11 mouse cellular contexts compared by ENCODE assay signal in the genomic region with DNA sequence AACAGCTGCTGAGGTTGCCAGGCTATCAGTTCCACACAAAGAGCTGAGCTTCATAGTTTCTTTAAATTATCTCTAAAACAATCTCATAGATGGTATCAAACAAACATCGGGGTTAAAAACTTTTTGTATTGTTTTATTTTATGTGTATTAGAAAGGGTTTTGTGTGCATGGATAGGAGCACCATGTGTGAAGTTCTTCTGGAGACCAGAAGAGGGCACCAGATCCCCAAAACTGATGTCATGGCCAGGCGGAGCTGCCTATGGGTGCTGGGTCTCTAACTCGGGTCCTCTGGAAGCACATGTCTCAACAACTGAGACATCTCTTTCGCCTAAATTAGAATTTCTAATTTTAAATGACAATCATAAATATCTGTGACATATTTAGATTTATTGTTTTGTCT. TPM values are rescaled to one million over a fixed set of nuclear protein-coding genes. Genes with fewer than 3 reads are reported as not detected.
A peak's percentile ranks its signal among the peaks of the same experiment; 100 is the strongest.
DNase-seq lines count a peak whose midpoint lies in the region; ATAC-seq and TF ChIP-seq lines count a peak whose summit lies in the region.
"Had no signal": no experiment of that assay in that cellular context is flagged by ENCODE, and none has a peak within 500 bp of the region (broad histone marks: within the 10 kb centered on the region; RNA-seq: fewer than 3 reads in every experiment).

No protein-coding gene starts in this region.

- TF ChIP-seq CTCF in E14TG2a.4 (conservative IDR thresholded peaks at IDR 0.05; ENCODE audit: low read length): peak; percentile 76

- H3K27me3 ChIP-seq in hindbrain, embryonic 11.5 days (ENCODE audit: control insufficient read depth, insufficient read depth, low read length): no peaks in the 10 kb centered on the region
- H3K27me3 ChIP-seq in hindbrain, embryonic 12.5 days: no peaks in the 10 kb centered on the region
- peaks cover 5% of the 10 kb centered on the region; the same call in 1 of the 2 replicates for H3K27me3 ChIP-seq in E14TG2a.4 (ENCODE audit: insufficient read depth, low read length)
- no peaks in the 10 kb centered on the region for H3K27me3 ChIP-seq in liver, embryonic 13.5 days
- H3K27me3 ChIP-seq: embryonic facial prominence, embryonic 15.5 days; lung, embryonic 15.5 days; stomach, embryonic 15.5 days had no signal

- no peak overlapping the region for H3K4me2 ChIP-seq in hindbrain, embryonic 11.5 days (replicated peaks; ENCODE audit: low read depth, low read length)
- H3K4me2 ChIP-seq in hindbrain, embryonic 12.5 days (replicated peaks): no peak overlapping the region
- no peak overlapping the region for H3K4me2 ChIP-seq in liver, embryonic 13.5 days
- H3K4me2 ChIP-seq: embryonic facial prominence, embryonic 15.5 days; lung, embryonic 15.5 days; stomach, embryonic 15.5 days had no signal

- H3K9ac ChIP-seq in hindbrain, embryonic 11.5 days (ENCODE audit: low read depth, low read length): no peak overlapping the region
- H3K9ac ChIP-seq in hindbrain, embryonic 12.5 days: no peak overlapping the region
- no peak overlapping the region for H3K9ac ChIP-seq in liver, embryonic 13.5 days
- H3K9ac ChIP-seq: embryonic facial prominence, embryonic 15.5 days; lung, embryonic 15.5 days; stomach, embryonic 15.5 days had no signal

- H3K4me1 ChIP-seq in hindbrain, embryonic 11.5 days (replicated peaks; ENCODE audit: control insufficient read depth, insufficient read depth, low read length): no peaks in the 10 kb centered on the region
- no peaks in the 10 kb centered on the region for H3K4me1 ChIP-seq in hindbrain, embryonic 12.5 days
- no peaks in the 10 kb centered on the region for H3K4me1 ChIP-seq in E14TG2a.4 (replicated peaks; ENCODE audit: low read depth, low read length)
- H3K4me1 ChIP-seq in liver, embryonic 13.5 days (replicated peaks): 0 out of 2 replicates have a peak, but pooled peaks cover 8% of the 10 kb centered on the region
- H3K4me1 ChIP-seq: stomach, embryonic 15.5 days had no signal

- H3K9me3 ChIP-seq in hindbrain, embryonic 11.5 days (ENCODE audit: control insufficient read depth, low read length): no peaks in the 10 kb centered on the region
- H3K9me3 ChIP-seq in hindbrain, embryonic 12.5 days (replicated peaks): no peaks in the 10 kb centered on the region
- no peaks in the 10 kb centered on the region for H3K9me3 ChIP-seq in E14TG2a.4 (ENCODE audit: low read length)
- no peaks in the 10 kb centered on the region for H3K9me3 ChIP-seq in liver, embryonic 13.5 days (replicated peaks)
- H3K9me3 ChIP-seq: embryonic facial prominence, embryonic 15.5 days; lung, embryonic 15.5 days; stomach, embryonic 15.5 days had no signal

- H3K4me3 ChIP-seq in hindbrain, embryonic 11.5 days (ENCODE audit: low read depth, low read length): no peak overlapping the region
- H3K4me3 ChIP-seq in hindbrain, embryonic 12.5 days: no peak overlapping the region
- H3K4me3 ChIP-seq in E14TG2a.4 (replicated peaks; ENCODE audit: low read length): no peak overlapping the region
- no peak overlapping the region for H3K4me3 ChIP-seq in liver, embryonic 13.5 days (replicated peaks)
- H3K4me3 ChIP-seq: embryonic facial prominence, embryonic 15.5 days; lung, embryonic 15.5 days; stomach, embryonic 15.5 days had no signal

- 48% methylated on average over 4 of the region's 4 CpGs for WGBS in hindbrain, embryonic 11.5 days
- 64% methylated on average over 4 of the region's 4 CpGs for WGBS in hindbrain, embryonic 12.5 days
- 28% methylated on average over 4 of the region's 4 CpGs for WGBS in liver, embryonic 13.5 days (ENCODE audit: insufficient replicate concordance)

- ATAC-seq in hindbrain, embryonic 11.5 days (ENCODE audit: low FRiP score): no peak
- ATAC-seq in hindbrain, embryonic 12.5 days (ENCODE audit: low FRiP score): no peak
- ATAC-seq in liver, embryonic 13.5 days (ENCODE audit: low read depth): 0 out of 2 replicates have a peak, but pooled peaks have one; percentile 66

- no peak overlapping the region for H3K27ac ChIP-seq in hindbrain, embryonic 11.5 days (ENCODE audit: low read depth, low read length)
- H3K27ac ChIP-seq in hindbrain, embryonic 12.5 days: no peak overlapping the region
- no peak overlapping the region for H3K27ac ChIP-seq in liver, embryonic 13.5 days
- H3K27ac ChIP-seq: embryonic facial prominence, embryonic 15.5 days; lung, embryonic 15.5 days; stomach, embryonic 15.5 days had no signal

- peak; percentile 39 for DNase-seq in hindbrain, embryonic 11.5 days (ENCODE audit: low spot score)
- DNase-seq in c-Kit-negative CD71-positive TER-119-positive erythroid progenitor cells, embryonic 14.5 days (ENCODE audit: low read depth, low spot score): peak; percentile 53
- no peak for DNase-seq in liver, embryonic 13.5 days
- DNase-seq in thymus, postnatal 36 days: peak; percentile 29
- DNase-seq in gastrocnemius, postnatal 10 days: no peak
- DNase-seq in urinary bladder, postnatal 10 days (ENCODE audit: low spot score): no peak

- no peaks in the 10 kb centered on the region for H3K36me3 ChIP-seq in hindbrain, embryonic 11.5 days (ENCODE audit: control insufficient read depth, insufficient read depth, low read length)
- no peaks in the 10 kb centered on the region for H3K36me3 ChIP-seq in hindbrain, embryonic 12.5 days
- no peaks in the 10 kb centered on the region for H3K36me3 ChIP-seq in E14TG2a.4 (ENCODE audit: insufficient read depth, low read length)
- peaks cover 8% of the 10 kb centered on the region; the same call in 1 of the 2 replicates for H3K36me3 ChIP-seq in liver, embryonic 13.5 days
- H3K36me3 ChIP-seq: embryonic facial prominence, embryonic 15.5 days; lung, embryonic 15.5 days; stomach, embryonic 15.5 days had no signal

RNA-seq across cellular contexts. Expression of a gene that starts 32.9 kb away (rescaled TPM):
- polyA plus RNA-seq in hindbrain, embryonic 11.5 days (2014; fragmentation: Nextera tagmentation; extraction: Ambion mirVana): 9.5 and 10.0 TPM in 2 replicates
- polyA plus RNA-seq in hindbrain, embryonic 12.5 days (2016; fragmentation: Nextera tagmentation; extraction: Ambion mirVana): 11.0 and 11.9 TPM in 2 replicates
- 37.8 and 40.4 TPM in 2 replicates for polyA plus RNA-seq in liver, embryonic 13.5 days (2015; fragmentation: Nextera tagmentation; extraction: Ambion mirVana)
- 10 to 100 TPM; 11.0 to 12.7 TPM for total RNA-seq in gastrocnemius, postnatal 10 days (2021)

Comparison
In these comparisons a context has a peak if more than half of its experiments do, and no peak if none do; other contexts are left out.
1. DNase-seq: peak in hindbrain, embryonic 11.5 days (single experiment), c-Kit-negative CD71-positive TER-119-positive erythroid progenitor cells, embryonic 14.5 days (single experiment) and thymus, postnatal 36 days (2 of 2); none in liver, embryonic 13.5 days (single experiment), gastrocnemius, postnatal 10 days (single experiment) and urinary bladder, postnatal 10 days (single experiment).